Mouse (Mus musculus): ENCODE measurements around the gene Erich6. TPM values are rescaled to one million over a fixed set of nuclear protein-coding genes. Genes with fewer than 3 reads are reported as not detected.

Gene Erich6
- not detected in 2 replicates for polyA plus RNA-seq (2014; fragmentation: Nextera tagmentation; extraction: Ambion mirVana)

GRCm38 (mm10) chr3:58636406-58637295, at the start of gene Erich6:
TSS of gene Erich6 (minus strand) at chr3:58637207.
- no peaks in the 10 kb centered on the region for H3K36me3 ChIP-seq (ENCODE audit: insufficient read depth)
- ATAC-seq (ENCODE audit: insufficient read depth) (peak; percentile 88), DNase-seq (peak; percentile 67)
- H3K4me1 ChIP-seq (ENCODE audit: insufficient read depth), result no peaks in the 10 kb centered on the region
- H3K27ac ChIP-seq (ENCODE audit: low read depth), result no peak within 1 kb of the TSS
- no peak for TF ChIP-seq CTCF (IDR thresholded peaks at IDR 0.05; ENCODE audit: low read depth)
- peak within 1 kb of the TSS; percentile 36 for H3K9ac ChIP-seq
- no peaks in the 10 kb centered on the region for H3K9me3 ChIP-seq (ENCODE audit: low read depth, low read length)
- H3K4me2 ChIP-seq, result peak within 1 kb of the TSS; percentile 81
- no peaks in the 10 kb centered on the region for H3K27me3 ChIP-seq (ENCODE audit: insufficient read depth, low read length)
- under 1% methylated on average over 34 of the region's 34 CpGs for WGBS
- H3K4me3 ChIP-seq (ENCODE audit: low read depth, low read length), result peak within 1 kb of the TSS; percentile 43

- no peaks in the 10 kb centered on the region for H3K36me3 ChIP-seq (ENCODE audit: insufficient read depth)
- no peaks in the 10 kb centered on the region for H3K27me3 ChIP-seq (ENCODE audit: insufficient read depth, low read length)
- no peaks in the 10 kb centered on the region for H3K9me3 ChIP-seq (ENCODE audit: low read depth, low read length)
- H3K9ac ChIP-seq, result no peak overlapping the region
- no peak for ATAC-seq (ENCODE audit: insufficient read depth)
- no peak for TF ChIP-seq CTCF (IDR thresholded peaks at IDR 0.05; ENCODE audit: low read depth)
- no peak for DNase-seq
- H3K27ac ChIP-seq (ENCODE audit: low read depth), result no peak overlapping the region
- 78% methylated on average over 7 of the region's 7 CpGs for WGBS
- no peak overlapping the region for H3K4me2 ChIP-seq
- no peak overlapping the region for H3K4me3 ChIP-seq (ENCODE audit: low read depth, low read length)
- 0 out of 2 replicates have a peak, but pooled peaks cover 4% of the 10 kb centered on the region for H3K4me1 ChIP-seq (ENCODE audit: insufficient read depth)
Observed at GRCm38 (mm10) chr3:58686206-58686921, 49.4 kb upstream of the Erich6 start.

DNA sequence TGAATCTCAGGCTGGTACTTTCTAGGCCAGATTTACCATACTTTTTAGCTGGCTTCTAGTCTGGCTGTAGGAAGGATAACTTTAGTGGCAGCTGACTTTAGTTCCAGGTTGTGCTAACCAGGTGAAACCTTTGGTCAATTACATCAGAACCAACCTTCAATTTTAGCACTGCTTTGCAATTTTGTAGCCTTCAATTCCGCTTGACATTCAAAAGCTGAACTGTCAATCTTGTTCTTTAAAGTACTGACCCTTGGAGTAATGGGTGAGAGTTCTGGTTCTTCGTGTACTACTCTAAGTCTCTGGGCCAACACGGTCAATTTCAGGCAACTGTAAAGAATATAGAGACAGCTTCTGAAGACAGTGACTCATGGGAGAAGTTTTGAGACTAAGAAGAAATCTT, 48.4 kb upstream of the Erich6 start:
- no peaks in the 10 kb centered on the region for H3K27me3 ChIP-seq (ENCODE audit: insufficient read depth, low read length)
- H3K27ac ChIP-seq (ENCODE audit: low read depth), result no peak overlapping the region
- H3K9ac ChIP-seq, result no peak overlapping the region
- no peak for ATAC-seq (ENCODE audit: insufficient read depth)
- H3K4me3 ChIP-seq (ENCODE audit: low read depth, low read length), result no peak overlapping the region
- H3K4me2 ChIP-seq, result no peak overlapping the region
- no peak for TF ChIP-seq CTCF (IDR thresholded peaks at IDR 0.05; ENCODE audit: low read depth)
- no peak for DNase-seq
- 0 out of 2 replicates have a peak, but pooled peaks cover 4% of the 10 kb centered on the region for H3K4me1 ChIP-seq (ENCODE audit: insufficient read depth)
- H3K36me3 ChIP-seq (ENCODE audit: insufficient read depth), result no peaks in the 10 kb centered on the region
- H3K9me3 ChIP-seq (ENCODE audit: low read depth, low read length), result no peaks in the 10 kb centered on the region
- 85% methylated on average over 3 of the region's 3 CpGs for WGBS

DNA sequence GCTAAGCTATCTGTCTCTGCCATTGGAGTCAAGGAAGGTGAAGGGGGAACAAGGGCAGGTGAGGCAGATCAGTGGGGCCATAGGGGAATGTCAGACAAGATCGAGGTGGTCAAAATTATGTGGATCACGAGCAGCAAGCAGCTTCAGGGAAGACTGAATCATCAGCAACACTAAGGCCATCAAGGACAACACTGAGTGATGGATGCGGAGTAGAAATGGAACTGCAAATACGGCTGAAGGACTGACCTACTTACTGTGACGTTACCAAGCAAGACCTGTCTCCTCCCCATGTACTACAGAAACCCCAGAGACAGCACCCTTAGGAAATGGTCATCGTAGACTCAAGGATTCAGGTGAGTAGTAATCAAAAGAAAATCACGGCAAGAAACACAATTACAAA, 46.3 kb upstream of the Erich6 start:
- Histone ChIP-seq H3K36me3 (ENCODE audit: insufficient read depth) (no peaks in the 10 kb centered on the region), H3K9ac (no peak overlapping the region), H3K4me1 (ENCODE audit: insufficient read depth) (peaks cover 6% of the 10 kb centered on the region), H3K4me2 (no peak overlapping the region), H3K4me3 (ENCODE audit: low read depth, low read length) (no peak overlapping the region), H3K9me3 (ENCODE audit: low read depth, low read length) (no peaks in the 10 kb centered on the region), H3K27me3 (ENCODE audit: insufficient read depth, low read length) (no peaks in the 10 kb centered on the region), H3K27ac (ENCODE audit: low read depth) (no peak overlapping the region)
- TF ChIP-seq CTCF (IDR thresholded peaks at IDR 0.05; ENCODE audit: low read depth), result no peak
- DNase-seq (no peak), ATAC-seq (ENCODE audit: insufficient read depth) (no peak)
- WGBS, result 69% methylated on average over 7 of the region's 7 CpGs

DNA sequence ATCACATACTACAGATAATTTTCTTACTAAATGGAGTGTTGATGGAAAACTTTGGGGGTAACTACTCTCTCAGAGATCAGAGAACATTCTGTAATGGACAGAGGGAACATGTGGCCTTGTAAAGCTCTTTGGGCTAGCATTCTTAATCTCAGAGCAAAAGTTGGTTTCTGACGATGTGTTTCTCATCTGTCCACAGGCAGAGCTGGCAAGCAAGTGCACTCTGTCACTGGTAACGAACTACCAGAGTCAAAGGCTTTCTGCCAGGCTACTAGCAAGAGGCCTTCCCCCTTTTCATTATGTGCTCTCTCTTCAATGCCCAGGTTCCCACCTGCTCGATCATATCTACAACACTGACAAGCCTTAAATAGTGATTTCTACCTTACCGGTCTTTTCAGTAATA, 45.3 kb upstream of the Erich6 start:
- 49% methylated on average over 4 of the region's 4 CpGs for WGBS
- ATAC-seq (ENCODE audit: insufficient read depth) (no peak), DNase-seq (peak; percentile 9)
- Histone ChIP-seq H3K4me1 (ENCODE audit: insufficient read depth) (peaks cover 8% of the 10 kb centered on the region), H3K9me3 (ENCODE audit: low read depth, low read length) (no peaks in the 10 kb centered on the region), H3K27ac (ENCODE audit: low read depth) (no peak overlapping the region), H3K4me3 (ENCODE audit: low read depth, low read length) (no peak overlapping the region), H3K4me2 (no peak overlapping the region), H3K27me3 (ENCODE audit: insufficient read depth, low read length) (no peaks in the 10 kb centered on the region), H3K36me3 (ENCODE audit: insufficient read depth) (no peaks in the 10 kb centered on the region), H3K9ac (no peak overlapping the region)
- no peak for TF ChIP-seq CTCF (IDR thresholded peaks at IDR 0.05; ENCODE audit: low read depth)

DNA sequence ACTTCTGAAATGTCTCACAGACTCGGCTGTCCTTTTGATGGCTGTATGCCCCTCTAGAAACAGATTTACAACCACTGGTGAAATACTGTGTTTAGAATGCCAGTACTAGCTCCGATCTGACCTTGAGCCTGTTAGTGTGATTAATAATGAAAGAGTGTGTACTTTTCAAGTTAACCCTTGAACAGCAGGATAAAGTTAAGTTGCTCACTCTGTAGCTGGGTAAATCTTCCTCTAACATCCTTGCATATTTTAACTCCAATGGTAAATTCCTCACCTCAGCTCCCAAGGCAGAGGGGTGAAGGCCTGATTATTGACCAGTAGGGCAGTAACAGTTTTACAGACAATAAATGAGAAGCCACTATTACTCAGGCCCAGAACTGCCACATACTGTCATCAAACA, 44.8 kb upstream of the Erich6 start:
- H3K27ac ChIP-seq (ENCODE audit: low read depth), result no peak overlapping the region
- H3K4me2 ChIP-seq, result no peak overlapping the region
- no peaks in the 10 kb centered on the region for H3K36me3 ChIP-seq (ENCODE audit: insufficient read depth)
- no peak overlapping the region for H3K9ac ChIP-seq
- ATAC-seq (ENCODE audit: insufficient read depth), result no peak
- no peaks in the 10 kb centered on the region for H3K9me3 ChIP-seq (ENCODE audit: low read depth, low read length)
- no peaks in the 10 kb centered on the region for H3K27me3 ChIP-seq (ENCODE audit: insufficient read depth, low read length)
- TF ChIP-seq CTCF (IDR thresholded peaks at IDR 0.05; ENCODE audit: low read depth), result no peak
- 12% methylated on average over 2 of the region's 2 CpGs for WGBS
- H3K4me3 ChIP-seq (ENCODE audit: low read depth, low read length), result no peak overlapping the region
- DNase-seq, result no peak
- H3K4me1 ChIP-seq (ENCODE audit: insufficient read depth), result peaks cover 8% of the 10 kb centered on the region
